24 mouse cellular contexts compared by ENCODE assay signal in genomic region chr5:64291657-64292056, GRCm38 (mm10).
DNase-seq lines count a peak whose midpoint lies in the region; ATAC-seq lines count a peak whose summit lies in the region.
"Had no signal": no experiment of that assay in that cellular context is flagged by ENCODE, and none has a peak within 500 bp of the region (broad histone marks: within the 10 kb centered on the region; RNA-seq: fewer than 3 reads in every experiment).

No protein-coding gene starts in this region.

- no peak for ATAC-seq in heart, embryonic 11.5 days (replicated peaks; ENCODE audit: insufficient number of reproducible peaks, low FRiP score, low TSS enrichment)
- no peak for ATAC-seq in lung, embryonic 15.5 days (ENCODE audit: borderline replicate concordance, extremely low read depth, low FRiP score, low TSS enrichment)
- no peak for ATAC-seq in stomach, embryonic 16.5 days (ENCODE audit: insufficient read depth, low FRiP score)
- no peak for ATAC-seq in monocyte, adult 5-6 weeks (replicated peaks; ENCODE audit: insufficient number of reproducible peaks, low FRiP score, low TSS enrichment, poor library complexity, severe bottlenecking)
- ATAC-seq: forebrain, postnatal 0 days; hindbrain, postnatal 0 days; intestine, postnatal 0 days had no signal

- no peak overlapping the region for H3K27ac ChIP-seq in heart, embryonic 11.5 days (ENCODE audit: low read depth, low read length)
- 0 out of 2 replicates have a peak overlapping the region, but pooled peaks have one; percentile 6 for H3K27ac ChIP-seq in lung, embryonic 15.5 days
- H3K27ac ChIP-seq in stomach, embryonic 16.5 days (ENCODE audit: low read length) = peak overlapping the region; percentile 48
- H3K27ac ChIP-seq: hindbrain, postnatal 0 days; limb, embryonic 13.5 days; liver, embryonic 13.5 days; neural tube, embryonic 12.5 days had no signal

- peaks cover 9% of the 10 kb centered on the region; the same call in 1 of the 2 replicates for H3K36me3 ChIP-seq in heart, embryonic 11.5 days (ENCODE audit: control insufficient read depth, insufficient read depth, low read length)
- H3K36me3 ChIP-seq in lung, embryonic 15.5 days = peaks cover 26% of the 10 kb centered on the region; the same call in 1 of the 2 replicates
- H3K36me3 ChIP-seq in stomach, embryonic 16.5 days (ENCODE audit: control insufficient read depth, insufficient read depth, low read length) = no peaks in the 10 kb centered on the region

- 0 out of 2 replicates have a peak, but pooled peaks cover 3% of the 10 kb centered on the region for H3K4me1 ChIP-seq in heart, embryonic 11.5 days (ENCODE audit: control insufficient read depth, insufficient read depth, low read length)
- peaks cover 13% of the 10 kb centered on the region for H3K4me1 ChIP-seq in lung, embryonic 15.5 days
- H3K4me1 ChIP-seq in stomach, embryonic 16.5 days (ENCODE audit: control insufficient read depth, insufficient read depth, low read length) = peaks cover 37% of the 10 kb centered on the region

- no peak overlapping the region for H3K4me2 ChIP-seq in heart, embryonic 11.5 days
- no peak overlapping the region for H3K4me2 ChIP-seq in lung, embryonic 15.5 days
- no peak overlapping the region for H3K4me2 ChIP-seq in stomach, embryonic 16.5 days (ENCODE audit: low read depth, low read length)
- H3K4me2 ChIP-seq: heart, embryonic 12.5 days; limb, embryonic 13.5 days; liver, embryonic 13.5 days; neural tube, embryonic 12.5 days had no signal

- H3K9me3 ChIP-seq in heart, embryonic 11.5 days (replicated peaks; ENCODE audit: control insufficient read depth, low read length) = no peaks in the 10 kb centered on the region
- H3K9me3 ChIP-seq in lung, embryonic 15.5 days = no peaks in the 10 kb centered on the region
- no peaks in the 10 kb centered on the region for H3K9me3 ChIP-seq in stomach, embryonic 16.5 days (replicated peaks; ENCODE audit: control insufficient read depth, low read length)
- H3K9me3 ChIP-seq: heart, embryonic 12.5 days; limb, embryonic 13.5 days; liver, embryonic 13.5 days; neural tube, embryonic 12.5 days had no signal

- H3K4me3 ChIP-seq in heart, embryonic 11.5 days (ENCODE audit: low read depth, low read length) = no peak overlapping the region
- no peak overlapping the region for H3K4me3 ChIP-seq in lung, embryonic 15.5 days
- H3K4me3 ChIP-seq in stomach, embryonic 16.5 days (replicated peaks; ENCODE audit: low read length) = no peak overlapping the region
- H3K4me3 ChIP-seq: heart, embryonic 12.5 days; limb, embryonic 13.5 days; liver, embryonic 13.5 days; neural tube, embryonic 12.5 days had no signal

- DNase-seq in cerebellum, postnatal 10 days = peak; percentile 34
- no peak for DNase-seq in cerebellum, postnatal 25 days
- peak; percentile 95 for DNase-seq in heart, adult 11 months
- DNase-seq in lung, postnatal 14 days = no peak
- DNase-seq: cerebellum, adult 11-12 months; cerebellum, postnatal 36 days; forebrain, postnatal 0 days; heart, postnatal 14 days; kidney, postnatal 10 days; layer of hippocampus, postnatal 36 days; liver, embryonic 13.5 days; midbrain, embryonic 14.5 days; retina, postnatal 1 day; thymus, adult 18-20 months; thymus, postnatal 36 days had no signal

- 74% methylated on average over 5 of the region's 5 CpGs for WGBS in heart, embryonic 11.5 days (ENCODE audit: insufficient replicate concordance)
- WGBS in lung, embryonic 15.5 days = 61% methylated on average over 5 of the region's 5 CpGs
- 69% methylated on average over 5 of the region's 5 CpGs for WGBS in stomach, embryonic 16.5 days

- no peak overlapping the region for H3K9ac ChIP-seq in heart, embryonic 11.5 days (ENCODE audit: low read depth, low read length)
- no peak overlapping the region for H3K9ac ChIP-seq in lung, embryonic 15.5 days
- H3K9ac ChIP-seq in stomach, embryonic 16.5 days (ENCODE audit: low read length) = peak overlapping the region; percentile 21
- H3K9ac ChIP-seq: forebrain, postnatal 0 days; heart, embryonic 12.5 days; limb, embryonic 13.5 days; liver, embryonic 13.5 days; neural tube, embryonic 12.5 days had no signal

- no peaks in the 10 kb centered on the region for H3K27me3 ChIP-seq in heart, embryonic 11.5 days (ENCODE audit: control insufficient read depth, insufficient read depth, low read length)
- no peaks in the 10 kb centered on the region for H3K27me3 ChIP-seq in lung, embryonic 15.5 days
- no peaks in the 10 kb centered on the region for H3K27me3 ChIP-seq in stomach, embryonic 16.5 days (ENCODE audit: control insufficient read depth, insufficient read depth, low read length)
- H3K27me3 ChIP-seq: heart, embryonic 12.5 days; limb, embryonic 13.5 days; liver, embryonic 13.5 days; neural tube, embryonic 12.5 days had no signal

Comparison
In these comparisons a context has a peak if more than half of its experiments do, and no peak if none do; other contexts are left out.
1. DNase-seq: peak in cerebellum, postnatal 10 days (2 of 2) and heart, adult 11 months (single experiment); none in cerebellum, postnatal 25 days (0 of 2) and lung, postnatal 14 days (single experiment).